Mouse (Mus musculus) G1E (cell line): ENCODE results near the gene Gba.

Experiments
- CTCF ChIP-seq: IDR thresholded peaks from 2 replicates; pipeline ENCODE4 v1.5.1; 2012; ENCODE audit warnings: low read depth, low read length, inconsistent platforms, mixed read lengths
- TAL1 ChIP-seq: conservative IDR thresholded peaks from 2 replicates; pipeline ENCODE4 v1.6.1; 2012; ENCODE audit warnings: low read depth, low read length, inconsistent platforms, mixed read lengths

DNA sequence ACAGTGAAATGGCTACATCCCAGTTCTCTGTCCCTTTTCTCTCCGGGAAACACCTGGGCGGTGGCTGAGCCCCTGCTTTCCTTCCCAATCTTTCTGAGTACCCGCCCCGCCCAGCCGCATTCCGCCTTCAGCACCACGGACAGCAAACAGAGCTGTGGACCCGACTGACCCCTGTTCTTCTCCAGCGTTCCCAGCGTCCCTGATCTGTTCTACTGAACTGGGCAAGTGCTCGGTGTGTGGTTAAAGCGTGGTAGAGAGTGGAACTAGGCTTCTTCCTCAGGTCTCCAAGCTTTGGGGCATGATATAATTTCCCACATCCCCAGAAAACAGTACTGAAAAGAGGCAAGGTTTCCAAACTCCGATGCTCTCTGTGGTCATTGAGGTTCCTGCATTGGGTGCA lies 43.5 kb upstream of the Gba start:
- TF ChIP-seq CTCF (no peak), TAL1 (no peak)
